Mouse (Mus musculus) gastrocnemius, postnatal 14 days (tissue): ENCODE measurements around the gene Ulk4. TPM values are rescaled to one million over a fixed set of nuclear protein-coding genes. Genes with fewer than 3 reads are reported as not detected.
A peak's percentile ranks its signal among the peaks of the same experiment; 100 is the strongest.

Source experiments
- DNase-seq: peaks from one replicate; pipeline ENCODE4 v3.0.0; 2021; ENCODE audit warnings: mixed read lengths
- intact Hi-C: fragments of 180-260 bp; cut with DNase I; formaldehyde crosslinking; loops from one replicate; pipeline ENCODE4 v1.15.1; 2025; ENCODE audit warnings: low total_unique reads
- total RNA-seq, 2 experiments: library from RNA; stranded (reverse); gene quantifications; 2 replicates each; pipeline ENCODE4 v1.2.3; 2021

Gene Ulk4
- total RNA-seq, 2 experiments from 2014 or later = 0.31 to 0.41 TPM

- no peak for DNase-seq
- intact Hi-C loops = no loop called here
Observed at GRCm38 (mm10) chr9:121001681-121002540, 275.1 kb downstream of the Ulk4 start.

DNA sequence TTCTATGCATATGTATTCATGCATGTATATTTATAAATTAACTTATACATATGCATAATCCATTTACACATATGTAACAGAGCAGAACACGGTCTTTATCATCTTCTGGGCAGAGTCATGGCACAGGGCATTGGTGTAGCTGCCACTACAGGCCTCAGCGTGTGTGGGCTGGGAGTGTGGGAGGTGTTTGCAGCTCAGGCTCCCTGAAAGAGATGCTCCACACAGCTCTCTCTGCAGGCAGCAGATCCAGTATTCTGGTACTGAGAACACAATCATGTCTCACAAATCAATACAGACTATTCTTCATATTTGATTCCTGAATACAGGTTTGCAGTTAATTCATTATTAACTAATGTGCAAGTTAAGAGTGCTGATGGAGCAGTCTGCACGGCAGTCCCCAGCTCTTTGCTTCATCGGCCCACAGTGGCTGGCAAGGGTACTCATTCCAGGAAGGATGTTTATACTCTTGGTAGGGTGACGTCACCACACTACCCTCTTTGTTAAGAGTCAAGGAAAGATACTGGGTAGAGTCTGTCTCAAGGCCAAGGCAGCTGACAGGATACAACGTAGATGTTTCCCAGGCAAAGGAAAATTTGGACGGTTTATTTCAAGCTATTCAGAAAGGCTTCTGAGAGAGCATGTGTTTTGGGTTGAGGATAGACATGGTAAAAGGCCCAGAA is 276.2 kb downstream of the Ulk4 start:
- DNase-seq = no peak
- intact Hi-C loops = no loop called here

GRCm38 (mm10) chr9:120998696-120999095 is 278.3 kb downstream of the Ulk4 start:
- DNase-seq = no peak
- intact Hi-C loops = no loop called here

GRCm38 (mm10) chr9:120994223-120995155 is 282.5 kb downstream of the Ulk4 start:
- DNase-seq = no peak
- intact Hi-C loops = no loop called here

- DNase-seq = no peak
Observed at GRCm38 (mm10) chr9:120993004-120993403, 284.0 kb downstream of the Ulk4 start.

GRCm38 (mm10) chr9:120991801-120992200 is 285.2 kb downstream of the Ulk4 start:
- DNase-seq = peak; percentile 23

More at GRCm38 (mm10) chr9:120993004-120993403, 284.0 kb downstream of the Ulk4 start:
- intact Hi-C loops = no loop called here

DNA sequence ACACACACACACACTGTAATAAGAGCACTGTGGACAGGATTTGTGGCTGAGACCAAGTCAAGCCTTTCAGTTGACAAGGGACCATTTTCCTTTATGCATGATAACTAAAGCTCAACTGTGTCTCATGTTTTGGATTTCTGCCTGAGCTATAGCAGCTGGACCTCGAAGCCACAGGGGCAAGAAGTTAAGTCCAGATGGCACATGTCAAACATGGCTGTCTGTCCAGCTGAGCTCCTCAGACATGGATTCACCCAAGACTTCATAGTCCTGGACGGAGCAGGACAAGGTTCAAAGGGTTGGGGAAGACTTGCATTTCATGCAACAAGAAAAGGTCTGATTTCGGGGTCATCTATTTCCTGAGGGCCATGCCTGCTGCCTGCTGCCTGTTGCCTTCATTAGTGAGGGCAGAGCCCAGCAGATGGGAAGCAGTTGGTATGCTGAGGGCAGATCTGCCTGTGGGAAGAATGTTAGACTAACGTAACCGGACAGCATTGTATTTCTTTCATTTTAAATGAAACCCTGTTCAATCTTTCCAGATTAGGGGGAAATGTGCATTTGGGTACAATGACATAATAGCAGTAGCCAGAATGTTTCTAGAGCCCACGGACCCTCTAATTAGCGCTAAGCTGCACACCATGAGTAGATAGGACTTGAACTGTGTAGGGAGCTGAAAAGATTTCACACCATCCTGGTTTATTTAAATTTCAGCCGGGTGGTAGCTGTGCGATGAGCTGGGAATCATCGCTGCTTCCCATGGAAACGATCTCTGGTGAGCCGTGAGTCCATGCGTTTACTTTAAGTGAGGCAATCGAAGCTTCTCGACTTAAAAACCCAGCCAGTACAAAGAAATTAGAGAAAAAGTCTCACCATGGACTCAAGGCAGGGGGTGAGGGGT is 286.9 kb downstream of the Ulk4 start:
- intact Hi-C loops = no loop called here
- DNase-seq = no peak

More at GRCm38 (mm10) chr9:120991801-120992200, 285.2 kb downstream of the Ulk4 start:
- intact Hi-C loops = no loop called here

DNA sequence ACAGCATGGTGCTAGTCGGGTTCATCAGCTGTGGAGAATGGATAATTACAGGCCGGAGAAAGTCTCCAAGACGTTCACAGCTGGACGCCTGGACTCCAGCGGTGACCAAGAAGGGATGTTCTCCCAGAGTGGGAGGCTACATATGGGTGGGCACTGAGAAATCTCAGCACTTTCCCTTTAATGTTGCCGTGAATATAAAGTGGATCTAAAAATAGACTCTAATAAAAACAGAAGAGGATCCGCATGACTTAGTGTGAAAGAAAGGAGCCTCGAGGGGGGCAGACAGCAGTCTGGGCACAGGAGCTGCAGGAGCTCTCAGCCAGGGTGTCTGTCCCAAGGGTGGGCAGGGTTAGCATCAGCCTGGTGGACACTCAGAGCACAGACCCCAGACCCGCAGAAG is 288.9 kb downstream of the Ulk4 start:
- DNase-seq = no peak
- intact Hi-C loops = no loop called here

- intact Hi-C loops = no loop called here
- no peak for DNase-seq
Observed at GRCm38 (mm10) chr9:120986994-120987393, 290.0 kb downstream of the Ulk4 start.

GRCm38 (mm10) chr9:120986255-120986654 is 290.7 kb downstream of the Ulk4 start:
- intact Hi-C loops = no loop called here
- DNase-seq = no peak

GRCm38 (mm10) chr9:120985524-120985923 is 291.5 kb downstream of the Ulk4 start:
- DNase-seq = no peak
- intact Hi-C loops = no loop called here

- DNase-seq = no peak
- intact Hi-C loops = no loop called here
Observed at GRCm38 (mm10) chr9:120985009-120985408, 292.0 kb downstream of the Ulk4 start.

- intact Hi-C loops = no loop called here
- no peak for DNase-seq
Observed at GRCm38 (mm10) chr9:120984509-120984908, 292.5 kb downstream of the Ulk4 start.

- no peak for DNase-seq
- intact Hi-C loops = no loop called here
Observed at GRCm38 (mm10) chr9:120983849-120984248, 293.1 kb downstream of the Ulk4 start.

DNA sequence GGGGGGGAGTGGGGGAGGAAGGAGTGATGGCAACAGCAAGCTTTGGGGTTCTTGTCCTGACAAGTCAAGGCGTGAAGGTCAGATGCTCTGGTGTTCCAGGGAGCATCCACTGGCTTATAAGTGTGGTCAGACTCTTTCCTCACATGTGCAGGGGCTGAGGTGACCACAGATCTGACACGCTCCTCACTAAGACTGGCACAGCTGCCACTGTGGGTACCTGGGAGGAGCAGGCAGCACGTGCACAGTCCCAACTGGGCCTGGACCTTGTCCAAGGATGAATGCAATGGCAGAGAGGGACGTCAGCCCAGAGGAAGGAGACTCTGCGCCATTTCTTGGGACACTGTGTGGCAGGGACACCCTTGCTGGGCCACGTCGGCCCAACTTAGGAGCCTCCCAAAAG is 295.2 kb downstream of the Ulk4 start:
- no peak for DNase-seq
- intact Hi-C loops = no loop called here

DNA sequence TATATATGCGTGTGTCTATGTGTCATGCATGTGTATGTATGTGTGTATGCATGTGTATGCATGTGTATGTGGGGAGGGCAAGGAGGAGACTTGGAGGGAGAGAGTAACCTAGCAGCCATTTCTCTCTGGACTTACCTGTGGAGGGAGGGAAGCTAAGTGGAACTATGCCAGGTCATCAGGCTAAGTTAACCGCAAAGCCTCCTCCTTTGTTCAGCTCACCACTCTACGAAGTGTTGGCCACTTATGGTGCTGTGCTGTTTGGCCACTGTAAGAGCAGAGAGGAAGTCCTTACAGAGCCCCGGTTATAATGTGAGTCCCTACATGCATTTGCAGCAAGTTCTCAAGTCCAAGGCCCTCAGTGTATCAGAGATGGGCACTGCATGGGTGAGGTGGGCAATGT is 300.1 kb downstream of the Ulk4 start:
- intact Hi-C loops = no loop called here
- DNase-seq = no peak

DNA sequence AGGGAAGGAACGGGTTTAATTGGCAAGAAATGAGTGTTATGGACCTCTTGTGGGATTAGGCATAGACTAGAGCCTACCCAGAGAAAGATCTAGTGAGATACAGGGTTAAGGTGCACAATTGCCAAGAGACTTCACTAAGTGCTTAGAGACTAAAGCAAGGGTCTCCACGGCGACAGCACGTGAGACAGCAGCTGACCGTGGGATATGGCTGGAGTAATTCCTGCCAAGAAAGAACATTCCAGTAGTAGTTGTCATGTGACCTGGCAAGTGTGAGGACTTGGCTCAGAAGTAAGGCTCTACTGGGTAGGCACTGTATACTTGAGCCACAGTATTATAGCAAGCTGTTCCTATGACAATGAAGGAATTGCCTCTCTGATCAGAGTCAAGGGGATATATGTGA is 300.8 kb downstream of the Ulk4 start:
- peak; percentile 29 for DNase-seq
- intact Hi-C loops = no loop called here

- no peak for DNase-seq
- intact Hi-C loops = no loop called here
Observed at GRCm38 (mm10) chr9:120974209-120974608, 302.8 kb downstream of the Ulk4 start.

- intact Hi-C loops = no loop called here
- no peak for DNase-seq
Observed at GRCm38 (mm10) chr9:120973026-120973515, 303.9 kb downstream of the Ulk4 start.
